ENCODE assay signal across 32 mouse cellular contexts in the genomic region with DNA sequence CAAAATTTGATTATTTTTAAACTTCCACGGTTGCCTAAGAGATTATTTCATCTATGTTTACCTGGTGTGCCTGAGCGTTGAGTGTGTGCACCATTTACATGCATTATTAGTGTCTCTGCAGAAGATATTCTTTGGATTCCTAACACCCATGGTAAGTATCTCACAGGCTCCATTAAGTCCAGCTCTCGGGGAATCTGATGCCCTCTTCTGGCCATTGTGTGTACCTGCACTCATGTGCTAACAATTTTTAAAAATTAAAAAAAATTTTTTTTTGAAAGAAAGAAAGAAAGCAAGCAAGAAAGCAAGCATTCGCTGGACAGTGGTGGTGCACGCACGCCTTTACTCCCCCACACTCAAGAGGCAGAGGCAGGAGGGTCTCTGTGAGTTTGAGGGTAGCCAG. TPM values are rescaled to one million over a fixed set of nuclear protein-coding genes. Genes with fewer than 3 reads are reported as not detected.
A peak's percentile ranks its signal among the peaks of the same experiment; 100 is the strongest.
DNase-seq lines count a peak whose midpoint lies in the region; ATAC-seq and TF ChIP-seq lines count a peak whose summit lies in the region.
"Had no signal": no experiment of that assay in that cellular context is flagged by ENCODE, and none has a peak within 500 bp of the region (broad histone marks: within the 10 kb centered on the region; RNA-seq: fewer than 3 reads in every experiment).

No protein-coding gene starts in this region.

- H3K9me3 ChIP-seq in hindbrain, postnatal 0 days (ENCODE audit: low read length), result no peaks in the 10 kb centered on the region
- H3K9me3 ChIP-seq in hindbrain, embryonic 11.5 days (ENCODE audit: control insufficient read depth, low read length), result no peaks in the 10 kb centered on the region
- no peaks in the 10 kb centered on the region for H3K9me3 ChIP-seq in liver, postnatal 0 days (ENCODE audit: low read length)
- no peaks in the 10 kb centered on the region for H3K9me3 ChIP-seq in MEL (replicated peaks; ENCODE audit: insufficient read depth, low read length)
- H3K9me3 ChIP-seq: embryonic facial prominence, embryonic 10.5 days; heart, embryonic 12.5 days; hindbrain, embryonic 12.5 days; midbrain, embryonic 12.5 days; neural tube, embryonic 12.5 days had no signal

- no peak for TF ChIP-seq POLR2A in MEL (IDR thresholded peaks at IDR 0.05; ENCODE audit: control insufficient read depth in 1 of 2, insufficient read depth in 1 of 2, low read depth in 1 of 2, low read length in 2 of 2, poor library complexity in 1 of 2)
- no peak for TF ChIP-seq POLR2A in lung, adult 2 months (IDR thresholded peaks at IDR 0.05; ENCODE audit: borderline replicate concordance, extremely low read depth, low read depth, low read length)

- no peaks in the 10 kb centered on the region for H3K27me3 ChIP-seq in hindbrain, postnatal 0 days (ENCODE audit: insufficient read depth, low read length)
- peaks cover 21% of the 10 kb centered on the region for H3K27me3 ChIP-seq in hindbrain, embryonic 11.5 days (ENCODE audit: control insufficient read depth, insufficient read depth, low read length)
- peaks cover 9% of the 10 kb centered on the region for H3K27me3 ChIP-seq in liver, postnatal 0 days (ENCODE audit: insufficient read depth, low read length)
- H3K27me3 ChIP-seq in MEL (ENCODE audit: control insufficient read depth in 1 of 2, insufficient read depth in 2 of 2, low read length in 2 of 2), result no peaks in the 10 kb centered on the region

- no peak for DNase-seq in hindbrain, postnatal 0 days (ENCODE audit: low spot score)
- DNase-seq in hindbrain, embryonic 11.5 days (ENCODE audit: low spot score), result no peak
- DNase-seq in liver, postnatal 0 days, result no peak
- DNase-seq in liver (no peak), MEL (ENCODE audit: low read depth, low spot score) (no peak)
- DNase-seq in neural tube, embryonic 10.5 days (ENCODE audit: extremely low spot score, low spot score), result no peak
- no peak for DNase-seq in lung, adult 2 months
- DNase-seq: adrenal gland, postnatal 36 days; B cell, adult 2 months; cerebellum, adult 11 months; gastrocnemius, postnatal 14 days; heart, adult 18-20 months; heart, postnatal 10 days; kidney, adult 9 months; lung, postnatal 14 days; retina, postnatal 1 day; right cerebral cortex, postnatal 25 days; spleen, adult 18-20 months; thymus, postnatal 4 days had no signal

- no peak overlapping the region for H3K27ac ChIP-seq in hindbrain, postnatal 0 days
- no peak overlapping the region for H3K27ac ChIP-seq in hindbrain, embryonic 11.5 days (ENCODE audit: low read depth, low read length)
- H3K27ac ChIP-seq in liver, postnatal 0 days (ENCODE audit: low read depth), result no peak overlapping the region
- H3K27ac ChIP-seq in MEL (ENCODE audit: control insufficient read depth, low read depth, low read length), result no peak overlapping the region
- H3K27ac ChIP-seq: embryonic facial prominence, embryonic 10.5 days; hindbrain, embryonic 12.5 days; midbrain, embryonic 12.5 days; neural tube, embryonic 12.5 days had no signal

- TF ChIP-seq RAD21 in MEL (IDR thresholded peaks at IDR 0.05; ENCODE audit: low read depth, low read length), result peak; percentile 12

- no peak for TF ChIP-seq EP300 in liver, postnatal 0 days (IDR thresholded peaks at IDR 0.05; ENCODE audit: low read depth)
- TF ChIP-seq EP300 in MEL (IDR thresholded peaks at IDR 0.05; ENCODE audit: low read depth in 1 of 2, low read length in 2 of 2), result no peak

- 82% methylated on average over 6 of the region's 6 CpGs for WGBS in hindbrain, postnatal 0 days
- WGBS in hindbrain, embryonic 11.5 days, result 76% methylated on average over 6 of the region's 6 CpGs
- WGBS in liver, postnatal 0 days (ENCODE audit: insufficient replicate concordance), result 69% methylated on average over 6 of the region's 6 CpGs
- 78% methylated on average over 6 of the region's 6 CpGs for WGBS in lung, adult 2 months

- no peak overlapping the region for H3K9ac ChIP-seq in hindbrain, postnatal 0 days (replicated peaks; ENCODE audit: low read length)
- no peak overlapping the region for H3K9ac ChIP-seq in hindbrain, embryonic 11.5 days (ENCODE audit: low read depth, low read length)
- H3K9ac ChIP-seq in liver, postnatal 0 days (replicated peaks), result no peak overlapping the region
- H3K9ac ChIP-seq in MEL (ENCODE audit: control insufficient read depth, low read depth, low read length, poor library complexity, severe bottlenecking), result no peak overlapping the region
- H3K9ac ChIP-seq: heart, embryonic 12.5 days; hindbrain, embryonic 12.5 days; midbrain, embryonic 12.5 days; neural tube, embryonic 12.5 days had no signal

- H3K36me3 ChIP-seq in hindbrain, postnatal 0 days (ENCODE audit: insufficient read depth, low read length), result no peaks in the 10 kb centered on the region
- H3K36me3 ChIP-seq in hindbrain, embryonic 11.5 days (ENCODE audit: control insufficient read depth, insufficient read depth, low read length), result no peaks in the 10 kb centered on the region
- H3K36me3 ChIP-seq in liver, postnatal 0 days (replicated peaks; ENCODE audit: insufficient read depth, low read length), result no peaks in the 10 kb centered on the region
- H3K36me3 ChIP-seq in MEL (ENCODE audit: control insufficient read depth in 1 of 2, insufficient read depth in 2 of 2, low read length in 2 of 2), result peaks cover 0 to 14% of the 10 kb centered on the region in 2 experiments; a peak in 2 of 4 replicates
- H3K36me3 ChIP-seq: embryonic facial prominence, embryonic 10.5 days; heart, embryonic 12.5 days; hindbrain, embryonic 12.5 days; midbrain, embryonic 12.5 days; neural tube, embryonic 12.5 days had no signal

- ATAC-seq in hindbrain, postnatal 0 days, result no peak
- no peak for ATAC-seq in hindbrain, embryonic 11.5 days (ENCODE audit: low FRiP score)
- ATAC-seq in liver, postnatal 0 days, result no peak
- ATAC-seq: forebrain, embryonic 16.5 days; inflammation-experienced regulatory T-cells, adult 6 months had no signal

- H3K4me2 ChIP-seq in hindbrain, postnatal 0 days (ENCODE audit: low read depth, low read length), result no peak overlapping the region
- no peak overlapping the region for H3K4me2 ChIP-seq in hindbrain, embryonic 11.5 days (replicated peaks; ENCODE audit: low read depth, low read length)
- no peak overlapping the region for H3K4me2 ChIP-seq in liver, postnatal 0 days (ENCODE audit: low read depth, low read length)
- H3K4me2 ChIP-seq: heart, embryonic 12.5 days; hindbrain, embryonic 12.5 days; midbrain, embryonic 12.5 days; neural tube, embryonic 12.5 days had no signal

- H3K4me3 ChIP-seq in hindbrain, postnatal 0 days (ENCODE audit: low read length), result no peak overlapping the region
- no peak overlapping the region for H3K4me3 ChIP-seq in hindbrain, embryonic 11.5 days (ENCODE audit: low read depth, low read length)
- H3K4me3 ChIP-seq in liver, postnatal 0 days (ENCODE audit: low read depth, low read length), result no peak overlapping the region
- H3K4me3 ChIP-seq in MEL (ENCODE audit: control insufficient read depth in 1 of 2, insufficient read depth in 1 of 2, low read depth in 2 of 2, low read length in 2 of 2), result no peak overlapping the region
- no peak overlapping the region for H3K4me3 ChIP-seq in lung, adult 2 months (replicated peaks; ENCODE audit: extremely low read depth, low read depth, low read length)
- H3K4me3 ChIP-seq: embryonic facial prominence, embryonic 10.5 days; heart, embryonic 12.5 days; hindbrain, embryonic 12.5 days; midbrain, embryonic 12.5 days; neural tube, embryonic 12.5 days had no signal

- peak; percentile 34 for TF ChIP-seq CTCF in hindbrain, postnatal 0 days (IDR thresholded peaks at IDR 0.05; ENCODE audit: low read depth)
- TF ChIP-seq CTCF in liver, postnatal 0 days (IDR thresholded peaks at IDR 0.05; ENCODE audit: low read depth), result peak; percentile 30
- peak; percentile 41 to 52 (median 44) for TF ChIP-seq CTCF in MEL (IDR thresholded peaks at IDR 0.05 in 2 of 3, conservative IDR thresholded peaks at IDR 0.05 in 1 of 3; ENCODE audit: control insufficient read depth in 1 of 3, insufficient read depth in 1 of 3, low read depth in 2 of 3, low read length in 3 of 3, poor library complexity in 1 of 3, severe bottlenecking in 1 of 3)
- TF ChIP-seq CTCF in lung, adult 2 months (IDR thresholded peaks at IDR 0.05; ENCODE audit: insufficient read depth, low read length), result no peak

- no peaks in the 10 kb centered on the region for H3K4me1 ChIP-seq in hindbrain, postnatal 0 days (ENCODE audit: insufficient read depth, low read length)
- H3K4me1 ChIP-seq in hindbrain, embryonic 11.5 days (replicated peaks; ENCODE audit: control insufficient read depth, insufficient read depth, low read length), result no peaks in the 10 kb centered on the region
- H3K4me1 ChIP-seq in liver, postnatal 0 days (ENCODE audit: insufficient read depth), result peaks cover 20% of the 10 kb centered on the region
- H3K4me1 ChIP-seq in MEL (ENCODE audit: control insufficient read depth in 1 of 2, insufficient read depth in 2 of 2, low read length in 2 of 2), result peaks cover 6 to 26% of the 10 kb centered on the region in 2 experiments
- 0 out of 2 replicates have a peak, but pooled peaks cover 2% of the 10 kb centered on the region for H3K4me1 ChIP-seq in lung, adult 2 months (ENCODE audit: control insufficient read depth, insufficient read depth, low read length)
- H3K4me1 ChIP-seq: neural tube, embryonic 12.5 days had no signal

- no peaks in the 10 kb centered on the region for H3K79me2 ChIP-seq in MEL (ENCODE audit: control insufficient read depth, insufficient read depth, low read length, poor library complexity)

RNA-seq across cellular contexts. Expression of gene Ccdc155, which starts 3.6 kb away (rescaled TPM):
- total RNA-seq in hindbrain, postnatal 0 days (2014; rRNA removed), result 0.10 TPM in 1 of 2 replicates, not detected in the other
- polyA plus RNA-seq in hindbrain, postnatal 0 days (2015; fragmentation: Nextera tagmentation; extraction: Ambion mirVana), result 0.46 and 0.55 TPM in 2 replicates
- 0.31 and 0.40 TPM in 2 replicates for polyA plus RNA-seq in hindbrain, embryonic 11.5 days (2014; fragmentation: Nextera tagmentation; extraction: Ambion mirVana)
- 0.06 TPM in 1 of 2 replicates, not detected in the other for polyA plus RNA-seq in liver, postnatal 0 days (2015; fragmentation: Nextera tagmentation; extraction: Ambion mirVana)
- total RNA-seq in MEL (2012; rRNA removed), result 0.16 and 0.27 TPM in 2 replicates
- polyA plus RNA-seq in MEL (2012; ENCODE audit: insufficient read depth in 1 of 2, insufficient read length in 2 of 2, low read depth in 1 of 2, low replicate concordance in 2 of 2, missing spikeins in 1 of 2), result under 1 TPM in 1 of 2 experiments, not detected in 1; 0.38 TPM
- polyA plus RNA-seq in lung, adult 2 months (2012; rRNA removed), result 3.3 and 4.1 TPM in 2 replicates
- total RNA-seq: adrenal gland, postnatal 36 days; heart, postnatal 10 days; megakaryocyte, adult 5-6 weeks had no signal
- polyA plus RNA-seq: liver, embryonic 16.5 days had no signal

RNA-seq across cellular contexts. Expression of gene Dkkl1, which starts 3.7 kb away (rescaled TPM):
- total RNA-seq in hindbrain, postnatal 0 days (2014; rRNA removed), result 15.7 and 18.3 TPM in 2 replicates
- 24.0 and 25.4 TPM in 2 replicates for polyA plus RNA-seq in hindbrain, postnatal 0 days (2015; fragmentation: Nextera tagmentation; extraction: Ambion mirVana)
- 1.6 and 1.7 TPM in 2 replicates for polyA plus RNA-seq in hindbrain, embryonic 11.5 days (2014; fragmentation: Nextera tagmentation; extraction: Ambion mirVana)
- polyA plus RNA-seq in liver, postnatal 0 days (2015; fragmentation: Nextera tagmentation; extraction: Ambion mirVana), result 0.95 and 1.5 TPM in 2 replicates
- 8.5 and 9.2 TPM in 2 replicates for total RNA-seq in MEL (2012; rRNA removed)
- polyA plus RNA-seq in MEL (2012; ENCODE audit: insufficient read depth in 1 of 2, insufficient read length in 2 of 2, low read depth in 1 of 2, low replicate concordance in 2 of 2, missing spikeins in 1 of 2), result 10 to 100 TPM in 1 of 2 experiments, not detected in 1; 32.0 TPM
- polyA plus RNA-seq in lung, adult 2 months (2012; rRNA removed), result 1.4 and 5.2 TPM in 2 replicates
- total RNA-seq: adrenal gland, adult 18-20 months; adrenal gland, postnatal 36 days; gastrocnemius, postnatal 14 days; heart, adult 18-20 months; heart, postnatal 10 days had no signal

RNA-seq across cellular contexts. Expression of gene Tead2, which starts 7.3 kb away (rescaled TPM):
- total RNA-seq in hindbrain, postnatal 0 days (2014; rRNA removed), result 58.0 and 73.6 TPM in 2 replicates
- 36.0 and 37.3 TPM in 2 replicates for polyA plus RNA-seq in hindbrain, postnatal 0 days (2015; fragmentation: Nextera tagmentation; extraction: Ambion mirVana)
- 229 and 242 TPM in 2 replicates for polyA plus RNA-seq in hindbrain, embryonic 11.5 days (2014; fragmentation: Nextera tagmentation; extraction: Ambion mirVana)
- polyA plus RNA-seq in liver, postnatal 0 days (2015; fragmentation: Nextera tagmentation; extraction: Ambion mirVana), result 15.5 and 20.2 TPM in 2 replicates
- total RNA-seq in MEL (2012; rRNA removed), result 0.19 TPM in 1 of 2 replicates, not detected in the other
- polyA plus RNA-seq in MEL (2012; ENCODE audit: insufficient read depth in 1 of 2, insufficient read length in 2 of 2, low read depth in 1 of 2, low replicate concordance in 2 of 2, missing spikeins in 1 of 2), result under 1 TPM in 1 of 2 experiments, not detected in 1; 0.38 TPM
- polyA plus RNA-seq in lung, adult 2 months (2012; rRNA removed), result 37.6 and 44.1 TPM in 2 replicates
- total RNA-seq: megakaryocyte, adult 5-6 weeks had no signal

RNA-seq across cellular contexts. Expression of gene Pth2, which starts 27.5 kb away (rescaled TPM):
- total RNA-seq in hindbrain, postnatal 0 days (2014; rRNA removed), result not detected in 2 replicates
- polyA plus RNA-seq in hindbrain, postnatal 0 days (2015; fragmentation: Nextera tagmentation; extraction: Ambion mirVana), result 1.1 and 2.1 TPM in 2 replicates
- not detected in 2 replicates for polyA plus RNA-seq in hindbrain, embryonic 11.5 days (2014; fragmentation: Nextera tagmentation; extraction: Ambion mirVana)
- polyA plus RNA-seq in liver, postnatal 0 days (2015; fragmentation: Nextera tagmentation; extraction: Ambion mirVana), result not detected in 2 replicates
- total RNA-seq in MEL (2012; rRNA removed), result not detected in 2 replicates
- not detected for polyA plus RNA-seq in MEL (2012; ENCODE audit: insufficient read depth in 1 of 2, insufficient read length in 2 of 2, low read depth in 1 of 2, low replicate concordance in 2 of 2, missing spikeins in 1 of 2)
- not detected in 2 replicates for polyA plus RNA-seq in lung, adult 2 months (2012; rRNA removed)
- total RNA-seq: adrenal gland, adult 18-20 months; adrenal gland, postnatal 36 days; gastrocnemius, postnatal 14 days; heart, adult 18-20 months; heart, postnatal 10 days; left cerebral cortex, postnatal 36 days; megakaryocyte, adult 5-6 weeks had no signal
- polyA plus RNA-seq: cortical plate, adult 2 months; embryonic facial prominence, embryonic 10.5 days; hindbrain, embryonic 12.5 days; inflammation-experienced regulatory T-cells, adult 6 months; limb, embryonic 14.5 days; liver, embryonic 16.5 days; neural tube, embryonic 12.5 days had no signal

RNA-seq across cellular contexts. Expression of gene Gfy, which starts 28.9 kb away (rescaled TPM):
- 0.36 TPM in 1 of 2 replicates, not detected in the other for total RNA-seq in hindbrain, postnatal 0 days (2014; rRNA removed)
- not detected in 2 replicates for polyA plus RNA-seq in hindbrain, postnatal 0 days (2015; fragmentation: Nextera tagmentation; extraction: Ambion mirVana)
- polyA plus RNA-seq in hindbrain, embryonic 11.5 days (2014; fragmentation: Nextera tagmentation; extraction: Ambion mirVana), result not detected in 2 replicates
- polyA plus RNA-seq in liver, postnatal 0 days (2015; fragmentation: Nextera tagmentation; extraction: Ambion mirVana), result not detected in 2 replicates
- not detected in 2 replicates for total RNA-seq in MEL (2012; rRNA removed)
- polyA plus RNA-seq in MEL (2012; ENCODE audit: insufficient read depth in 1 of 2, insufficient read length in 2 of 2, low read depth in 1 of 2, low replicate concordance in 2 of 2, missing spikeins in 1 of 2), result not detected
- polyA plus RNA-seq in lung, adult 2 months (2012; rRNA removed), result 0.44 and 0.53 TPM in 2 replicates
- total RNA-seq: adrenal gland, adult 18-20 months; adrenal gland, postnatal 36 days; heart, adult 18-20 months; heart, postnatal 10 days; megakaryocyte, adult 5-6 weeks had no signal
- polyA plus RNA-seq: forebrain, embryonic 16.5 days; heart, embryonic 12.5 days; hindbrain, embryonic 12.5 days; inflammation-experienced regulatory T-cells, adult 6 months; liver, embryonic 16.5 days; midbrain, embryonic 12.5 days; neural tube, embryonic 12.5 days had no signal

Comparison
In these comparisons a context has a peak if more than half of its experiments do, and no peak if none do; other contexts are left out.
1. RNA of gene Tead2, which starts 7.3 kb away (polyA plus RNA-seq): 229 to 242 TPM in hindbrain, embryonic 11.5 days, 37.6 to 44.1 TPM in lung, adult 2 months, 36.0 to 37.3 TPM in hindbrain, postnatal 0 days and 15.5 to 20.2 TPM in liver, postnatal 0 days; 0.38 TPM in MEL; every median in the first group is over 10 times any median in the second.